Mouse (Mus musculus): ENCODE results near the gene 4930415O20Rik.
"Not testable (repeated sequence)": the region's sequence is repeated elsewhere in the genome, so short reads cannot be mapped to it uniquely, and the experiment has no call there.

Gene 4930415O20Rik

GRCm38 (mm10) chr15:98568256-98569033 lies 2.4 kb upstream of the 4930415O20Rik start:
- intact Hi-C loops (cut with DNase I), result loop anchor here (5.0 to 10.0 kb wide), 2 partner anchors 36 to 54 kb away; partner anchors contain the start of gene Kansl2

- intact Hi-C loops (cut with DNase I), result loop anchor here (5.0 to 10.0 kb wide), 2 partner anchors 37 to 54 kb away; partner anchors contain the start of gene Kansl2
Observed at GRCm38 (mm10) chr15:98569216-98569615, 1.6 kb upstream of the 4930415O20Rik start.

GRCm38 (mm10) chr15:98569795-98570365 lies 924 bp upstream of the 4930415O20Rik start:
- intact Hi-C loops (cut with DNase I), result loop anchor here (5.0 to 10.0 kb wide), 2 partner anchors 38 to 55 kb away; partner anchors contain the start of gene Kansl2

- intact Hi-C loops (cut with DNase I), result no loop called here
Observed at GRCm38 (mm10) chr15:98573293-98573692, 2.5 kb downstream of the 4930415O20Rik start.

GRCm38 (mm10) chr15:98579310-98579709 lies 8.5 kb downstream of the 4930415O20Rik start:
- intact Hi-C loops (cut with DNase I), result no loop called here

GRCm38 (mm10) chr15:98579795-98580464 lies 9.1 kb downstream of the 4930415O20Rik start:
- intact Hi-C loops (cut with DNase I), result loop anchor here (2.0 kb wide), 1 partner anchor 37 kb away; no protein-coding TSS in a partner anchor

- intact Hi-C loops (cut with DNase I), result no loop called here
Observed at GRCm38 (mm10) chr15:98582410-98582809, 11.6 kb downstream of the 4930415O20Rik start.

GRCm38 (mm10) chr15:98582996-98583395 lies 12.2 kb downstream of the 4930415O20Rik start:
- intact Hi-C loops (cut with DNase I), result no loop called here

GRCm38 (mm10) chr15:98585421-98585820 lies 14.6 kb downstream of the 4930415O20Rik start:
- intact Hi-C loops (cut with DNase I), result no loop called here

- intact Hi-C loops (cut with DNase I), result not testable (repeated sequence)
Observed at GRCm38 (mm10) chr15:98586141-98586540, 15.3 kb downstream of the 4930415O20Rik start.

GRCm38 (mm10) chr15:98587751-98588150 lies 16.9 kb downstream of the 4930415O20Rik start:
- intact Hi-C loops (cut with DNase I), result no loop called here

- intact Hi-C loops (cut with DNase I), result no loop called here
Observed at GRCm38 (mm10) chr15:98589640-98590336, 19.0 kb downstream of the 4930415O20Rik start.

GRCm38 (mm10) chr15:98591396-98591795 lies 20.6 kb downstream of the 4930415O20Rik start:
- intact Hi-C loops (cut with DNase I), result no loop called here

GRCm38 (mm10) chr15:98594193-98594592 lies 23.4 kb downstream of the 4930415O20Rik start:
- intact Hi-C loops (cut with DNase I), result no loop called here

- intact Hi-C loops (cut with DNase I), result no loop called here
Observed at GRCm38 (mm10) chr15:98595049-98595448, 24.2 kb downstream of the 4930415O20Rik start.

- intact Hi-C loops (cut with DNase I), result no loop called here
Observed at GRCm38 (mm10) chr15:98596609-98597008, 25.8 kb downstream of the 4930415O20Rik start.

- intact Hi-C loops (cut with DNase I), result no loop called here
Observed at GRCm38 (mm10) chr15:98600036-98600709, 29.4 kb downstream of the 4930415O20Rik start.

GRCm38 (mm10) chr15:98601832-98602190 lies 31.0 kb downstream of the 4930415O20Rik start:
- intact Hi-C loops (cut with DNase I), result no loop called here

- intact Hi-C loops (cut with DNase I), result no loop called here
Observed at GRCm38 (mm10) chr15:98602191-98602881, 31.5 kb downstream of the 4930415O20Rik start.

GRCm38 (mm10) chr15:98602921-98603458 lies 32.2 kb downstream of the 4930415O20Rik start:
- intact Hi-C loops (cut with DNase I), result no loop called here

Measured in adrenal gland (tissue).